Mouse (Mus musculus) layer of hippocampus, postnatal 36 days (tissue): ENCODE results near the gene Gm4881. TPM values are rescaled to one million over a fixed set of nuclear protein-coding genes. Genes with fewer than 3 reads are reported as not detected.
"Not testable (repeated sequence)": the region's sequence is repeated elsewhere in the genome, so short reads cannot be mapped to it uniquely, and the experiment has no call there.

Experiments
- DNase-seq, 2 experiments: peaks; one replicate each; pipeline ENCODE4 v3.0.0; 2022
- microRNA-seq, 2 experiments: library from miRNA; unstranded; fragments of <30 nt; microRNA quantifications; one replicate each; pipeline ENCODE4 v1.2.0; 2021
- total RNA-seq, 2 experiments: library from RNA; stranded (reverse); gene quantifications; 2 replicates each; pipeline ENCODE4 v1.2.3; 2021

The Gm4881 gene
- total RNA-seq, 2 experiments from 2014 or later = not detected

DNA sequence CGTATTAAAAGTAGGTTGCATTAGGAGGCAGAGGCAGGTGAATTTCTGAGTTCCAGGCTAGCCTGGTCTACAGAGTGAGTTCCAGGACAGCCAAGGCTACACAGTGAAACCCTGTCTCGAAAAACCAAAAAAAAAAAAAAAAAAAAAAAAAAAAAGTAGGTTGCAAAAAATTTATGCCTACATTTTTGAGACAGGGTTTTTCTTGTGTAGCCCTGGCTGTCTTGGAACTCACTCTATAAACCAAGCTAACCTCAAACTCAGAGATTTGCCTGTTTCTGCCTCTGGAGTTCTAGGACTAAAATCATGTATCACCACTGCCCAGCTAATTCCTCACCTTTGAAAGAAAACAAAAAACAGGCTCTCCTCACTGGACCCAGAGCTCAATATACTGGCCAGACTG is 48.5 kb downstream of the Gm4881 start:
- DNase-seq = not testable (repeated sequence)

DNA sequence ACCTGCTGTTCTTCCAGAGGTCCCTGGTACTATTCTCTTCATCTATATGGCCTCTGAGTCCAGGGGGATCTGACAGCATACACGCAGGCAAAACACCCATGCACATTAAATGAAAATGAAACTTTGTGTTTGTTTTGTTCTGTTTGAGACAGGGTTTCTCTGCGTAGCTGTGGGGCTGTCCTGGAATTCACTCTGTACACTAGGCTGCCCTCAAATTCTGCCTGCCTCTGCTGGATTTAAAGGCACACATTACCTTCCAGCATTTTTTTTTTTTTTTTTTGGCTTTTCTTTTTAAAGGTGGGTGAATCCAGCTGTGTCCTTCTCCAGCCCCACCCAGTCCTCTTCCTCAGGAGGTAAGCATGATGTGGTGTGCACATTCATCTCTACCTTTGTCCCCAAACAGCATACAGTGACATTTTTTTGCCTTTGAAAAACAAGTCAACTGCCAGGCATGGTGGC is 52.1 kb downstream of the Gm4881 start:
- DNase-seq = no peak

DNA sequence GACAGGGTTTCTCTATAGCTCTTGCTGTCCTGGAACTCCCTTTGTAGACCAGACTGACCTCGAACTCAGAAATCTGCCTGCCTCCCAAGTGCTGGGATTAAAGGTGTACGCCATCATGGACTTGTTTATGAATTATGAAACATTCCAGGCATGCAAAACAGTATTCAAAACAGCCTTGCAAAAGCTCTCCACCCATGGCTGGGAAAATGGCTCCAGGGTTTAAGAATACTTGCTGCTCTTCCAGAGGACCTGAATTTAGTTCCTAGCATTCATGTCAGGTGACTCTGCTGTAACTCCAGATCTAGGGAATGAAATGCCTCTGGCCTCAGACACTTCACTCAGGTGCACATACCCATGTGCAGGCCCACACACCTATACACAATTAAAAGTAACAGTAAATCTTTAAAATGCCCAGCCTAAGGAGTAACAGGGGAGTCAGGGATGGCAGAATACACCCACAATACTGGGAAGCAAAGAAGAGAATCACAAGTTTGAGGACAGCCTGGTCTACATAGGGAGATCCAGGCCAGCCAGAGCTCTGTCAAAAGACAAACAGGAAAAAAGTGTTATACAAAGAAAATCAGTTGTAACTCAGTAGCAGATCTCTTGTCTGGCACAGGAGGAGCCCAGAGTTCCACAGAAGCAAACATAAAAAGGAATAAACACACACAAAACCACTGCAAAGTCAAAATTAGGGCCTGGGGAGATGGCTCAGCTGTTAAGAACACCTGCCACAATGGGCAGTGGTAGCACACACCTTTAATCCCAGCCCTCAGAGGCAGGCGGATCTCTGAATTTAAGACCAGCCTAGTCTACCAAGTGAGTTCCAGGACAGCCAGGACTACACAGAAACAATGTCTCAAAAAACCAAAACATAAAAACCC is 52.8 kb downstream of the Gm4881 start:
- no peak for DNase-seq

DNA sequence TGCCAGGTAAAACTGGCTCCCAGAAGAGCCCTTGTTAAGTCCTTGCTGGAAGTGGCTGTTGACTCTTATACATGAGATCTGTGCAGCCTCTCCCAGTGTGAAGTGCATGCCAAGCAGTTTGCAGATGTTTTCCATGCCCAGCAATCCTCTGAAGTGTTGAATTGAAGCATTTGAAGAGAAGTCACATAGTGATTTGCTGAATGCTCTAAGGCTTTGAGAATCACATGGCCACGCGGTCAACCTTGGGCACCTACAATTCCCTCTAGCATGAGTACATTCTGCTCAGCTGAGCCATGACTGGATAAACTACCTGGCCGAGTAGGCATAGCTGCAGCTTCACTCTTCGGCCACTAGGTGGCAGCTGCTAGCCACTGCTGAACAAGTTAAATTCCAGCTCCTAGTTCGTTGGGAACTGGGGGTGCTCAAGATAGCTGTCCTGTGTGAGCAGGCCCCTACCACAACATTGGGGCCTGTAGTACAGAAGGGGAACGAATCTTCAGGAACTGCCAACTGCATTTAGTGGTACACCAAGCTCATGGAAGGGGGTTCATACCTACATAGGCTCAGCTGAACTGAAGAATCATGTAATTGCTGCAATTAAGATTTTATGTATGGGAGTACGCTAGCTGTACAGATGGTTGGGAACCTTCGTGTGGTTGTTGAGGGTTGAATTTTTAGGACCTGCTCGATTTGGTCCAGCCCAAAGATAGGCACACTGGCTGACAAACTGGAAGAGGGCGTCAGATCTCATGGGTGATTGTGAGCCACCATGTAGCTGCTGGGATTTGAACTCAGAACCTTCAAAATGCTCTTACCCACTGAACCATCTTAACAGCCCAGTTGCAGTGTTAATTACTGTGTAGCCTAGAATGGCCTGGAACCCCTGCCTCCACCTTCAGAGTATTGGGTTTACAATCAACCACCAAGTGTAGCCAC is 53.7 kb downstream of the Gm4881 start:
- peak; percentile 61 to 72 for DNase-seq

DNA sequence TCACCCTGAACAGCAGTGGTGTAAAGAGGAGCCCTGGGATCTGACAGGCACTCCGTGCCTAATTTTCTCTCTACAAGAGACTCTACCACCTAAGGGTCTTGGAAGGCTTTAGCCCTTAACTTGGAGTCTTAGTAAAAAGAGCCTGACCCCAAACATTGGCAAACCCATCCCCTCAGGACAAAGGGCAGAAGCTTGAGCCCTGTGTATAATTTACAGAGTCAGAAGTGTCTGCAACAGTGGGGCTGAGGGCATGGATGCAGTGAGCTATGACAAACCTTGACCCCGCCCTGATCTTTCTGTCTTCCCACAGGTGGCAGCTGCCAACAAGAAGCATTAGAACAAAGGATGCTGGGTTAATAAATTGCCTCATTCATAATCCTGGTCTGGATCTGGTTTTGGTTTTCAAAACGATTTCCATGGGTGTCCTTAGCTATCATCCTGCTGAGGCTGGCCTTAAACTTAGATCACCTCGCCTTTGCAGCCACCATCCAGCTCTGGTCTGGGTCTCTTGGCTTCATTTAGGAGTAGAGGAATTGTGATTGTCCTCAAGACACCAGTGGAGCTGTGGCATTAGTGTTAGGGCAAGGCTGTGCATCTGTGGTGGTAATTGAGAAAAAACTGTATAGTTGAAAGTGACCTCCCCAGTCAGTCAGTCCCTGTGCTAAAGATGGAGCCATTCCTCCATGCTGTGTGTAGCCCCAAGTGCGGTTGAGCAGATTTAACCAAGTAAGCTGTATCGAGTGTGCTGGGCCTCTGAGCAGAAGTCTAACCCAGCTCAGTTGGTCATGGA is 54.7 kb downstream of the Gm4881 start:
- no peak for DNase-seq

DNA sequence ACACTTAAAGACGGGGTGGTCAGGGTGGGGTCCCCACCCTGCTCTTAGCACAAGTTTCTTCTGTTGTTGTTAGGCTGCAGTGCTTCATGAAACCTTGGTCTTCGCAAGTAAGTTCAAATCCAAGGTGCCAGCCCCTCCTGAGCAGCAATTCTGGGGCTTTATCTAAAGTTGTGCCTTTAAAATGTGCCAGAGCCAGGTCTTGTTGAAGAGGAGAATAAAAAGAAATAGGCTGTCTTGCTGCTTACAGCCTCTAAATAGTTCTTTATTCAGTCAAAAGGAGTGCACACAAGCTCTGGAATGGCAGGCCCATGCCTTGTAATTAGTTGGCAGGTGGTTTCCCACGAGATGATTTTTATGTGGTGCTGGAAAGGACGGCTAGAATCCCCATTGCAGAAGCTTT is 57.2 kb downstream of the Gm4881 start:
- DNase-seq = no peak

DNA sequence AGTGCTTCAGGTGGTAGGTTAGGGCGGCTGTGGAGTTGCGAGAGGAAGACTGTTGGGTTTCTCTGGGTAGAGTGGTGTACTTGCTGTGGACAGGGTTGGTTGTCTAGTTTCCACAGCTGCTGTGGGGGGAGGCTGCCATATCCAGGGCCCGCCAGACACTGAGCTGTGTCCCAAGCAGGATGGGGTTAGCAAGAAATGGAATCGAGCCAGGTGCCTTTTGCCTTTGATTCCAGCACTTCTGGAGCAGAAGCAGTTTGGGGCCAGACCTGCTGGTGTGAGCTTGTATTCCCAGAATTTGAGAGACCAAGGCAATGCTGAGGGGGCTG is 58.0 kb downstream of the Gm4881 start:
- no peak for DNase-seq

DNA sequence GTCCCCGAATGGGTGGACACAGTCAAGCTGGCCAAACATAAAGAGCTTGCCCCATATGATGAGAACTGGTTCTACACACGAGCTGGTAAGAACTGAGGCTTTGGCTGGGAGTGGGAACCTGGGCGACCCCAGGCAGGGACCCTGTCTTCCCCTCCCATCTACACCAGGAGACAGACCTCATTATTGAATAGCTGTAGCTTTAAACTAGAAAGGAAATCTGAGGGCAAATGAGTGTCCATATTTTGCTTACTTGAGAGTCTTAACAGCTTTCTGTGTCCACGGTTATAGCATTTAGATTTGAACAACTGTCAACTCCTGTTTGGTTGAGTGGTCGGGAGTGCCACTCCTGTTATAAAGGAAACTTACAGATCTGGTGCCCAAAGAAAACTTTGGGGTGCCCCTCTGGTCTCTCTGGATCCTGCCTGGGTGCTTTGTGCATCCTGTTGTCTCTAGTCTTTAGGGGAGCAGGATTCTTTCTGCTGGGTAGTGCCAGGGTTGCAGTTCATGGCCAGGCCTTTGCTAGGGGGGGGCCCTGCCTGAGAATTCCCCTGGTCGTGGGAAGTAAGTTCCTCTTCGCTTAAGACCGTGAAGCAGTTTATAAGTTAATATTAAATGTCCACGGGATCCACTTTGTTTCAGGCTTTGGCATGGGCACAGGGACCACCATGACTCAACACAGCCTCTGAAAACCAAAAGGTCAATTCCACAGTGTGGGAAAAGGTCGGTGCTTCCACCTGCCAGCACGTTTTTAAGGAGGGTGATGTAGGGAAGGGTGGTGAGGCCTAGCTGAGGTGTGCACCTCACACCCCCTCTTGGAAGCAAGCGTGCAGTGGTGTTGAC is 58.6 kb downstream of the Gm4881 start:
- DNase-seq = no peak

DNA sequence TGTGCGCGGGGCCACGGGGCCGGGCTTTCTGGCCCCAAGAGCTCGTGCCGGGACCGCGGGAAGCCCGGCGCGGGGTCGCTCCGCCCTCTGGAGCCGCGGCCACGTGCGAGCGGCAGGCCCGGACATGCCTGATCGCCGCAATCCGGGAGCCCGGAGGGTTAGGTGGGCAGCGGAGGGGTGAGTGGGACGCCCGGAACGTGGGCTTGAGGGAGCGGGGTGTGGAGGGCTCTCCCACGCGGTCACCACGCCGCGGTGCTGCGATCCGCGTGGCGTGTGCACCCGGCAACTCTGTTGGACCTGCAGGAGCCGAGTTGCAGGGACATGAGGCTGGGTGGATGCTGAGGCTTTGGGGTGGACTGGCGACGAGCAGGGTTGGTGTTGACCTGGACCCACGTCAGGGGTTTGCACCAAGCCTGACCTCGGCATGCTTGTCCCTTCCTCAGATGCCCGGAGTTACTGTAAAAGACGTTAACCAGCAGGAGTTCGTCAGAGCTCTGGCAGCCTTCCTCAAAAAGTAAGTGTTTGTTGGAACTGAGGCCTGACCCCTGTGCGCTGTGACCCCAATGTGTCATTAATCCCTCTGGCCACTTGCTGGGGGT is 59.5 kb downstream of the Gm4881 start:
- no peak for DNase-seq

DNA sequence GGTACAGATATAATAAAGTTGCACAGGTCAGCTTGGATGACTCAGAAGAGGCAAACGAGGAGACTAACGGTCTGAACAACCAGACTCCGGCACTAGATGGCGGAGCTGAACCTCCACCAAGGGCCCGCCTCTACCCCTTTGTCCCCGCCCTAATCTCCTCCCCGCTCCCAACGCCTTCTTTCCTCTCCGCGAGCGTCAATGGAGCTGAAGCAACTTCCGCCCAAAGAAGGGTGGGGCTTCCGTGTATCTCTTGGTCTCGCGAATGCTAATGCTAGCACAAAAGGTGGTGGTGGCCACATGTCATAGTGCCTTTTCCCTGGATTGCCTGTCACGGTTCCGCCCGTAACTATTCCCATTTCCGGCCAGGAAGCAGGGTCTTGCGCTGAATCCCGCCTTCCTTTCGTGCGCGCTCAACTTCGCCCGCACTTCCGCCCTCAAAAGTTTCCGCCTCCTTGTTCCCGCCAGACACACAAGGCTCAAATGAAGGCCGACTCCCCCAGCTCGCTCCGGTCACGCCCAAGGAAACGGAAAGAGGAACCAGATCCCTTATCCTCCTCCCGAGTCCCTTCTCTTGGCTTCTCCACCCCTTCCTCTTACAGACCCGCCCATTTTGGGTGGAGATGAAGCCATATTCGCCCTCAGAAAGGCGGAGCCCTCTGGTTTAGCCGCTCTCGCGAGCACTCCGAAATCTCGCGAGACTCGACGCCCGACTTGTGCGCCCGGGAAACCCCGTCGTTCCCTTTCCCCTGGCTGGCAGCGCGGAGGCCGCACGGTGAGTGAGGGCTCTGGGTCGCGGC is 60.2 kb downstream of the Gm4881 start, which contains the start of gene Rps19:
Rps19 (plus strand) TSS at position 476 of the 797 bp plus-strand sequence.
- DNase-seq = peak; percentile 97 to 98

DNA sequence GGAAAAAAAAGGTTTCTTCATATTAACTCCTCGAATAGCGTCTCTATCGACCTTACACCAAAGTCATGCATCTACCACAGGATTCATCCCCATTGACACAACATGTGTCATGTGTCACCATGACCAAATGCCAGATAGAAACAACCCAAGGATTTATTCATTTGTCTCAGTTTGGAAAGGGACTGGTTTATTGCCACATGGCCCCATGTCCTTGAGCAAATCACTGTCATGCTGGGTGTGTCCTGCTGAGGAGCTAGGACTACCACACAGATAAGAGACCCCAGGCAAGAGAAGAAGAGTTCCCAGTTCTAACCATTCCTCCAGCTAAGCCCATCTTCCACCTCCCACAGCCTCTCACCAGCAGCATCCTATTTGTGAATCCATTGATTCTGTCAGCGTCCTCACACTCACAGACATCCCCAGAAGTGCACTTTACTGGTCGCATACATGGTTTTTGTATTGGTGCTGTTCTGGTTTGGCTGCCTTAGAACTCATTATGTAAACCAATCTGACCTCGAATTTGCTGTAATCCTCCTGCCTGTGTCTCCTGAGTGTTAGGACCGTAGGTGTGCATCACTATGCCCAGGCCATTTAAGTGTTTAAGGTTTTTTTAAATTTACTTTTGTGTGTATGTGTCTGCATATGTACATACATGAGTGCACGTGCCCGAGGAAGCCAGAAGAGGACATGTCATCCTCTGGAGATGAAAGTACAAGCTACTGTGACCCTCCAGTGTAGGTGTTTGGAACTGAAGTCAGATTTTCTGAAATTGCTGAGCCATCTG is 61.7 kb downstream of the Gm4881 start:
- no peak for DNase-seq

DNA sequence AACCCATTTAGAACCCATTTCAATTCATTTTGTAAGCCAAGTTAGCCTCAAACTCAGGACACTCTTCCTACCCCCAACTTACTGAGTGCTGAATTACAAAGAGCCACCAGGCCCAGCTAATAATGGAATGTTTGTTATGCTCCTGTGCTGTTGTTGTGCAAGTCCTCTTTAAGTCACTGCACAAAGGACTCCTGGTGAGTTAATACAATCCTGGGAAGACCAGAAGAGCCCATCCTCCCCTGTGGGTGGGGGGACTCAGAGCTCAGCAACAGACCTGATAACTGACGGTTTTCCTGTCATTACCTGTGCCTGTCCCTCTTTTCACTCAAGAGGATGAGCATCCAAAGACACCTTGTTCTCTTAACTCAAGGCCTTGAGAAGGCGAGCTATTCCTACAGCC is 64.7 kb downstream of the Gm4881 start:
- no peak for DNase-seq

DNA sequence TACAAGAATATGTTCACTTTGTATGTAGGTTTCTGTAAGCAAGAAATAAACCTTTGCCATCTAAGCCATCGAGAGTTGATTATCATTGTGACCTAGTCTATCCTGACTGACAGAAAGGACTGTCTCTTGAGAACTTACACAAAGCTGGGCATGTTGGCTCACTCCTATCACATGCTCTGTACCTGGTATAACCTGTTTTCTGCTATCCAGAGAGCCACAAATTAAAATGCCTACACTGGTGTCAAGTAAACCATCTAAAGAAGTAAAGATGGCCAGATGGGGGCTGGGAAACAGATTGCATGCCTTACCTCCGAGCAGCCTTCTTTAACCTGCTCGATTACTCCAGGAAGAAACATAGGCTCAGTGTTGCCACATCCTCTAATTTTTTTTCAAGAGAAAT is 66.7 kb downstream of the Gm4881 start:
- no peak for DNase-seq

Small RNAs within 50 kb of the gene (microRNA-seq; reads per million reads assigned to microRNA genes)
- gene Mir7046 (5.7 to 11.2 reads per million in 2 experiments), gene Mir7047 (52.3 to 59.1 reads per million in 2 experiments)

Other genes with a start within 250 kb of the Gm4881 start
- not detected for gene BC049730, start 235.3 kb downstream of the Gm4881 start, total RNA-seq
- not detected for gene Gm4763, start 217.6 kb downstream of the Gm4881 start, total RNA-seq
- gene Cd177, start 184.2 kb downstream of the Gm4881 start, total RNA-seq = not detected
- gene Ceacam10, start 167.3 kb downstream of the Gm4881 start, total RNA-seq = not detected
- gene Gm9844, start 82.3 kb downstream of the Gm4881 start, total RNA-seq = not detected
- gene Lypd4, start 74.6 kb downstream of the Gm4881 start, total RNA-seq = not detected
- gene Dmrtc2, start 74.4 kb downstream of the Gm4881 start, total RNA-seq = not detected
- gene Rps19, start 60.1 kb downstream of the Gm4881 start, total RNA-seq = 100 to 1,000 TPM; 490 to 494 TPM
- under 1 TPM in 1 of 2 experiments, not detected in 1; 0.43 TPM for gene Cd79a, start 47.1 kb downstream of the Gm4881 start, total RNA-seq
- 10 to 100 TPM; 81.1 to 86.9 TPM for gene Arhgef1, start 41.6 kb downstream of the Gm4881 start, total RNA-seq
- 100 to 1,000 TPM; 267 to 288 TPM for gene Rabac1, start 28.3 kb upstream of the Gm4881 start, total RNA-seq
- 1,000 to 10,000 TPM; 2,432 to 2,476 TPM for gene Atp1a3, start 61.5 kb upstream of the Gm4881 start, total RNA-seq
- gene Grik5, start 127.9 kb upstream of the Gm4881 start, total RNA-seq = 100 to 1,000 TPM; 234 to 242 TPM
- 10 to 100 TPM; 28.4 to 30.0 TPM for gene Zfp574, start 128.1 kb upstream of the Gm4881 start, total RNA-seq
- 1 to 10 TPM; 9.4 to 9.6 TPM for gene Pou2f2, start 235.2 kb upstream of the Gm4881 start, total RNA-seq